Mouse (Mus musculus): ENCODE measurements around the gene Tcf20. TPM values are rescaled to one million over a fixed set of nuclear protein-coding genes. Genes with fewer than 3 reads are reported as not detected.

The Tcf20 gene
- polyA plus RNA-seq, 1 experiment from 2014 or later, result 15.2 TPM

DNA sequence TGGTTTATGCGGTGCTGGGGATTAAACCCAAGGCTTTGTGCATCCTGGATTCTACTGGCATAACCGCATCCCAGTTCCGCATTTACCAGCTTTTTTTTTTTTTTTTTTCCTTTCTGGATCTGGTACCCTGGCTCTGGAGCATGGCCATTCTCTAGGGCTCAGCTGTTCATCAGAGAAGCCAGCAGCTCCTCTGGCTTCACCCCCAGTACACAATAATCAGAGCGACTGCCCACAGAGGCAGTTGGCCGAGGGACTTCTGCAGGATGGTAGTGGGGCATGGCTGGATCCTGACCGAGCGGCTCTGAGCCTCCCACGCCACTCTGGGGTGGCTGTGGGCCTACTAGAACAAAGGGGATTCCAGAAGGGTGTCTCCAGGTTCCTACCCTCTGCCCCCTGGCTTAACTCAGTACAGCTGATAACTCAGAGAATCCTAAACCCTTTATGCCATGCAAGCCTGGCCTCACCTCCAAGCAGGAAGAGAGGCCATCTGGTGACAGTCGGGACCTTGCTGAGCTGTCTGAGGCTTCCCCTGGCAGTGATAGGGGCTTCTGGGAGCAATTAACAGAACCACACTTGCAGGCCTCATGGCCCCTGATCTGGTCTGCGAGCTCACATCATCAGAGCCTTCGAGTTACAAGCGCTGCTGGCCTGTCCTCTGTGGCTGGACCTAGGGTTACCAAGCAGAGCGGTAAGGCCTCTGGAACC lies 4.6 kb upstream of the Tcf20 start:
- no peak for ATAC-seq (ENCODE audit: insufficient number of reproducible peaks, insufficient read depth, low FRiP score, low TSS enrichment, low read depth)
- no peak overlapping the region; the same call in 1 of the 2 replicates for H3K9ac ChIP-seq
- no peak overlapping the region for H3K4me2 ChIP-seq
- H3K27ac ChIP-seq, result no peak overlapping the region
- H3K4me3 ChIP-seq, result no peak overlapping the region
- WGBS, result 60% methylated on average over 13 of the region's 13 CpGs
- H3K36me3 ChIP-seq, result no peaks in the 10 kb centered on the region
- peaks cover 54% of the 10 kb centered on the region for H3K4me1 ChIP-seq
- H3K27me3 ChIP-seq, result peaks cover 9% of the 10 kb centered on the region; the same call in 1 of the 2 replicates
- no peaks in the 10 kb centered on the region for H3K9me3 ChIP-seq

- Histone ChIP-seq H3K36me3 (no peaks in the 10 kb centered on the region), H3K27ac (no peak overlapping the region), H3K27me3 (peaks cover 18% of the 10 kb centered on the region; the same call in 1 of the 2 replicates), H3K4me1 (peaks cover 62% of the 10 kb centered on the region), H3K9me3 (no peaks in the 10 kb centered on the region), H3K4me2 (0 out of 2 replicates have a peak overlapping the region, but pooled peaks have one; percentile 7), H3K9ac (no peak overlapping the region), H3K4me3 (no peak overlapping the region)
- no peak for ATAC-seq (ENCODE audit: insufficient number of reproducible peaks, insufficient read depth, low FRiP score, low TSS enrichment, low read depth)
- WGBS, result 58% methylated on average over 6 of the region's 6 CpGs
These were observed 1.6 kb upstream of the Tcf20 start for GRCm38 (mm10) chr15:82989190-82989704.

GRCm38 (mm10) chr15:82987014-82987731 lies 499 bp downstream of the Tcf20 start:
- H3K4me2 ChIP-seq, result peak overlapping the region; percentile 96
- no peak for ATAC-seq (ENCODE audit: insufficient number of reproducible peaks, insufficient read depth, low FRiP score, low TSS enrichment, low read depth)
- peak overlapping the region; percentile 52 for H3K4me3 ChIP-seq
- no peak overlapping the region for H3K27ac ChIP-seq
- H3K36me3 ChIP-seq, result no peaks in the 10 kb centered on the region
- H3K9me3 ChIP-seq, result no peaks in the 10 kb centered on the region
- peaks cover 74% of the 10 kb centered on the region for H3K4me1 ChIP-seq
- peak overlapping the region; percentile 70 for H3K9ac ChIP-seq
- 1% methylated on average over 38 of the region's 38 CpGs for WGBS
- peaks cover 18% of the 10 kb centered on the region; the same call in 1 of the 2 replicates for H3K27me3 ChIP-seq

GRCm38 (mm10) chr15:82984574-82984973 lies 3.1 kb downstream of the Tcf20 start:
- H3K4me1 ChIP-seq, result peaks cover 84% of the 10 kb centered on the region
- no peaks in the 10 kb centered on the region for H3K36me3 ChIP-seq

GRCm38 (mm10) chr15:82984097-82984496 lies 3.6 kb downstream of the Tcf20 start:
- Histone ChIP-seq H3K27ac (peak overlapping the region; percentile 88), H3K4me1 (peaks cover 80% of the 10 kb centered on the region), H3K27me3 (peaks cover 9% of the 10 kb centered on the region; the same call in 1 of the 2 replicates), H3K4me3 (no peak overlapping the region), H3K9ac (peak overlapping the region; percentile 55; the same call in 1 of the 2 replicates), H3K9me3 (no peaks in the 10 kb centered on the region), H3K4me2 (peak overlapping the region; percentile 47), H3K36me3 (no peaks in the 10 kb centered on the region)
- 18% methylated on average over 4 of the region's 4 CpGs for WGBS
- no peak for ATAC-seq (ENCODE audit: insufficient number of reproducible peaks, insufficient read depth, low FRiP score, low TSS enrichment, low read depth)

More at GRCm38 (mm10) chr15:82984574-82984973, 3.1 kb downstream of the Tcf20 start:
- H3K4me3 ChIP-seq, result no peak overlapping the region
- ATAC-seq (ENCODE audit: insufficient number of reproducible peaks, insufficient read depth, low FRiP score, low TSS enrichment, low read depth), result no peak
- peak overlapping the region; percentile 88 for H3K27ac ChIP-seq
- no peaks in the 10 kb centered on the region for H3K9me3 ChIP-seq
- 0 out of 2 replicates have a peak overlapping the region, but pooled peaks have one; percentile 37 for H3K9ac ChIP-seq
- peaks cover 9% of the 10 kb centered on the region; the same call in 1 of the 2 replicates for H3K27me3 ChIP-seq
- H3K4me2 ChIP-seq, result peak overlapping the region; percentile 9; the same call in 1 of the 2 replicates
- 26% methylated on average over 7 of the region's 7 CpGs for WGBS

DNA sequence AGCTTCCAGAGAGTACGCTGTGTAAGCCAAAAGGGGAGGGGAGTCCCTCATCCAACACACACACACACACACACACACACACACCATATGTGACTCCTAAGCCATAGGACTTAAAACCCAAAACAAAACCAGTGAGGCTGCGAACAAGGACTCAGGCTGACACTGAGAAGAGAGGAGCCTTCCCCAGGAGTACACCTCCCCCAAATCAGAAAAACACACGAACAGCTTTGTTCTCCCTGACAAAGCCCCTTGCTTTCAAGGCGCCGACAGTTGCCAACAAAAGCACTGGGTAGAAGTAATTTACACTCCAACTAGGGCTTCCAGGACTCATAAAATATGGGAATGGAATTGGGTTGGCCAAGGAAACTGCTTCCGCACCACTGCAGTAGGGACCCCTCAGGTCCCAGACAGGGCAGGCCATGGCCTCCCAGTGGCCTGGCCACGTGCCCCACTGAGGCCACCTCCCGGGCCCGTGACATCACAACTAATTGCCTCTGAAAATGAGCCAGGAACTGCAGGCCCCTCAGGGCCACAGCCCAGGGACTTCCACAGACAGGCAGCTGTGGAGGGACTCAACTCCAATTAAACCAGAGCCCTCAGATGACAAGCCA lies 4.2 kb downstream of the Tcf20 start:
- 6% methylated on average over 9 of the region's 9 CpGs for WGBS
- H3K27me3 ChIP-seq, result peaks cover 9% of the 10 kb centered on the region; the same call in 1 of the 2 replicates
- peak; percentile 11; the same call in 1 of the 2 replicates for ATAC-seq (ENCODE audit: insufficient number of reproducible peaks, insufficient read depth, low FRiP score, low TSS enrichment, low read depth)

GRCm38 (mm10) chr15:82982724-82983415 lies 4.8 kb downstream of the Tcf20 start:
- ATAC-seq (ENCODE audit: insufficient number of reproducible peaks, insufficient read depth, low FRiP score, low TSS enrichment, low read depth), result 0 out of 2 replicates have a peak, but pooled peaks have one; percentile 1
- peak overlapping the region; percentile 9; the same call in 1 of the 2 replicates for H3K4me3 ChIP-seq

More for the DNA sequence above, 4.2 kb downstream of the Tcf20 start:
- Histone ChIP-seq H3K9me3 (no peaks in the 10 kb centered on the region), H3K9ac (peak overlapping the region; percentile 55), H3K27ac (peak overlapping the region; percentile 88), H3K4me2 (peak overlapping the region; percentile 47), H3K4me1 (peaks cover 75% of the 10 kb centered on the region), H3K4me3 (peak overlapping the region; percentile 9; the same call in 1 of the 2 replicates), H3K36me3 (no peaks in the 10 kb centered on the region)

GRCm38 (mm10) chr15:82981676-82982520 lies 5.8 kb downstream of the Tcf20 start:
- Histone ChIP-seq H3K9ac (peak overlapping the region; percentile 44; the same call in 1 of the 2 replicates), H3K27ac (peak overlapping the region; percentile 88), H3K36me3 (no peaks in the 10 kb centered on the region), H3K9me3 (no peaks in the 10 kb centered on the region), H3K4me3 (no peak overlapping the region), H3K4me2 (peak overlapping the region; percentile 47), H3K4me1 (peaks cover 63% of the 10 kb centered on the region), H3K27me3 (peaks cover 9% of the 10 kb centered on the region; the same call in 1 of the 2 replicates)
- no peak for ATAC-seq (ENCODE audit: insufficient number of reproducible peaks, insufficient read depth, low FRiP score, low TSS enrichment, low read depth)
- 21% methylated on average over 15 of the region's 15 CpGs for WGBS

More at GRCm38 (mm10) chr15:82982724-82983415, 4.8 kb downstream of the Tcf20 start:
- 3% methylated on average over 18 of the region's 18 CpGs for WGBS
- Histone ChIP-seq H3K4me2 (peak overlapping the region; percentile 47), H3K4me1 (peaks cover 68% of the 10 kb centered on the region), H3K36me3 (no peaks in the 10 kb centered on the region), H3K9me3 (no peaks in the 10 kb centered on the region), H3K27ac (peak overlapping the region; percentile 88), H3K9ac (peak overlapping the region; percentile 32; the same call in 1 of the 2 replicates), H3K27me3 (peaks cover 9% of the 10 kb centered on the region; the same call in 1 of the 2 replicates)

- 92% methylated on average over 1 of the region's 1 CpGs for WGBS
- H3K27ac ChIP-seq, result no peak overlapping the region
- ATAC-seq (ENCODE audit: insufficient number of reproducible peaks, insufficient read depth, low FRiP score, low TSS enrichment, low read depth), result no peak
These were observed 8.1 kb downstream of the Tcf20 start for GRCm38 (mm10) chr15:82979531-82979930.

DNA sequence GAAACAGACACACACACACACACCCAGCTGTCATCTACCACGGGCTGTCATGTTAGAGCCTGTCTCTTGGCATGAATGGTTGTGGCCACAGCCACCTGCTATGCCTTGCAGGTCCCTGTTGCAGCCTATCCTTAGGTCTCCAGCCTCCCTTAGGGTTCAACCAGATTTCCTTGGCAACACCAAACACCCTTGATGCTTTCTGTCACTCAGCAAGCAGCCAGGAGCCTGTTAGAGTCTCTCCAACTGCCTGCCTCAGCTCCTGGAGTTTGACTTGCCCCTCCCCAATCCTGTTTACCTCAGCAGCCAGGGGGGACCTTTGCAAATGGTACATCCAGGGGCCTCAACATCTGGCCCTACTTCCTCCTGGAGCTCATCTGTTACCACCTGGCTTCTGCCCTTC lies 13.2 kb downstream of the Tcf20 start:
- Histone ChIP-seq H3K4me2 (no peak overlapping the region), H3K27me3 (no peaks in the 10 kb centered on the region), H3K9ac (0 out of 2 replicates have a peak overlapping the region, but pooled peaks have one; percentile 11), H3K9me3 (no peaks in the 10 kb centered on the region), H3K4me1 (peaks cover 21% of the 10 kb centered on the region), H3K4me3 (no peak overlapping the region), H3K27ac (no peak overlapping the region), H3K36me3 (no peaks in the 10 kb centered on the region)
- ATAC-seq (ENCODE audit: insufficient number of reproducible peaks, insufficient read depth, low FRiP score, low TSS enrichment, low read depth), result no peak
- 60% methylated on average over 1 of the region's 1 CpGs for WGBS

More at GRCm38 (mm10) chr15:82979531-82979930, 8.1 kb downstream of the Tcf20 start:
- H3K4me1 ChIP-seq, result peaks cover 47% of the 10 kb centered on the region
- no peak overlapping the region for H3K4me2 ChIP-seq
- H3K4me3 ChIP-seq, result no peak overlapping the region
- H3K27me3 ChIP-seq, result no peaks in the 10 kb centered on the region
- H3K9me3 ChIP-seq, result no peaks in the 10 kb centered on the region
- H3K36me3 ChIP-seq, result no peaks in the 10 kb centered on the region
- H3K9ac ChIP-seq, result no peak overlapping the region

All from embryonic facial prominence, embryonic 13.5 days (tissue).